Mouse (Mus musculus) embryonic fibroblast, embryonic 13.5 days (primary cell): ENCODE measurements at regions not wholly inside any gene's neighbourhood (a gene's known extent, or its start where the extent isn't known, plus 50 kb on each side); places are given as distances from the start of the nearest gene placed in this dataset.

Experiments
- H3K27ac ChIP-seq: 2 replicates; pipeline ENCODE4 v1.5.1; 2012; ENCODE audit warnings: low read length, control low read depth, inconsistent platforms; ENCODE audit not compliant: insufficient read depth
- H3K4me1 ChIP-seq: 2 replicates; pipeline ENCODE4 v1.6.1; 2011; ENCODE audit warnings: low read length; ENCODE audit not compliant: control insufficient read depth, insufficient read depth
- H3K4me3 ChIP-seq: 2 replicates; pipeline ENCODE4 v1.5.1; 2011; ENCODE audit warnings: mild to moderate bottlenecking, control low read depth, low read length; ENCODE audit not compliant: insufficient read depth
- CTCF ChIP-seq: IDR thresholded peaks from 2 replicates; pipeline ENCODE4 v1.5.1; 2011; ENCODE audit warnings: mild to moderate bottlenecking, control low read depth, low read length, moderate library complexity, borderline replicate concordance; ENCODE audit not compliant: insufficient read depth
- POLR2A ChIP-seq: IDR thresholded peaks from 2 replicates; pipeline ENCODE4 v1.6.1; 2011; ENCODE audit warnings: low read depth, mild to moderate bottlenecking, control low read depth, low read length, moderate library complexity

- Histone ChIP-seq H3K27ac (peak overlapping the region; percentile 95), H3K4me3 (peak overlapping the region; percentile 50), H3K4me1 (no peaks in the 10 kb centered on the region)
- TF ChIP-seq POLR2A: no peak
- TF ChIP-seq CTCF: no peak
These were observed 101.5 kb downstream of the Gm11146 start for GRCm38 (mm10) chr16:77500413-77500812.

- TF ChIP-seq POLR2A (peak; percentile 39; the same call in 1 of the 2 replicates), CTCF (no peak)
- H3K4me3 ChIP-seq: no peak overlapping the region
These were observed 102.2 kb downstream of the Gm11146 start for GRCm38 (mm10) chr16:77499537-77500301.

GRCm38 (mm10) chr16:77495310-77495709, 106.6 kb downstream of the Gm11146 start:
- Histone ChIP-seq H3K4me1 (no peaks in the 10 kb centered on the region), H3K27ac (no peak overlapping the region), H3K4me3 (no peak overlapping the region)
- TF ChIP-seq CTCF: no peak

More at GRCm38 (mm10) chr16:77499537-77500301, 102.2 kb downstream of the Gm11146 start:
- no peaks in the 10 kb centered on the region for H3K4me1 ChIP-seq
- H3K27ac ChIP-seq: peak overlapping the region; percentile 95

- TF ChIP-seq POLR2A (no peak), CTCF (no peak)
- Histone ChIP-seq H3K4me1 (no peaks in the 10 kb centered on the region), H3K27ac (no peak overlapping the region), H3K4me3 (no peak overlapping the region)
These were observed 107.9 kb downstream of the Gm11146 start for GRCm38 (mm10) chr16:77494042-77494441.

GRCm38 (mm10) chr16:77488155-77488554, 113.7 kb downstream of the Gm11146 start:
- Histone ChIP-seq H3K27ac (no peak overlapping the region), H3K4me1 (no peaks in the 10 kb centered on the region), H3K4me3 (no peak overlapping the region)
- TF ChIP-seq POLR2A (no peak), CTCF (no peak)

- Histone ChIP-seq H3K4me3 (no peak overlapping the region), H3K27ac (no peak overlapping the region), H3K4me1 (no peaks in the 10 kb centered on the region)
- no peak for TF ChIP-seq CTCF
- no peak for TF ChIP-seq POLR2A
These were observed 122.1 kb downstream of the Gm11146 start for GRCm38 (mm10) chr16:77479812-77480211.

GRCm38 (mm10) chr16:77471868-77472267, 130.0 kb downstream of the Gm11146 start:
- TF ChIP-seq CTCF: no peak
- TF ChIP-seq POLR2A: no peak
- Histone ChIP-seq H3K27ac (no peak overlapping the region), H3K4me1 (peaks cover 4% of the 10 kb centered on the region; the same call in 1 of the 2 replicates), H3K4me3 (no peak overlapping the region)

GRCm38 (mm10) chr16:77469903-77470302, 132.0 kb downstream of the Gm11146 start:
- Histone ChIP-seq H3K27ac (no peak overlapping the region), H3K4me1 (peaks cover 4% of the 10 kb centered on the region; the same call in 1 of the 2 replicates), H3K4me3 (no peak overlapping the region)
- TF ChIP-seq CTCF (no peak), POLR2A (no peak)

GRCm38 (mm10) chr16:77469328-77469875, 132.5 kb downstream of the Gm11146 start:
- TF ChIP-seq POLR2A (no peak), CTCF (no peak)
- Histone ChIP-seq H3K27ac (no peak overlapping the region), H3K4me3 (no peak overlapping the region), H3K4me1 (peaks cover 4% of the 10 kb centered on the region; the same call in 1 of the 2 replicates)

GRCm38 (mm10) chr16:77467216-77467615, 134.7 kb downstream of the Gm11146 start:
- H3K4me3 ChIP-seq: no peak overlapping the region
- TF ChIP-seq POLR2A (no peak), CTCF (no peak)
- H3K27ac ChIP-seq: no peak overlapping the region
- peaks cover 4% of the 10 kb centered on the region; the same call in 1 of the 2 replicates for H3K4me1 ChIP-seq
